Mouse (Mus musculus): ENCODE data around the gene Pkdcc.

Pkdcc gene

GRCm38 (mm10) chr17:83246090-83246489 is 31.0 kb downstream of the Pkdcc start:
- CTCF ChIA-PET: no interaction called here

DNA sequence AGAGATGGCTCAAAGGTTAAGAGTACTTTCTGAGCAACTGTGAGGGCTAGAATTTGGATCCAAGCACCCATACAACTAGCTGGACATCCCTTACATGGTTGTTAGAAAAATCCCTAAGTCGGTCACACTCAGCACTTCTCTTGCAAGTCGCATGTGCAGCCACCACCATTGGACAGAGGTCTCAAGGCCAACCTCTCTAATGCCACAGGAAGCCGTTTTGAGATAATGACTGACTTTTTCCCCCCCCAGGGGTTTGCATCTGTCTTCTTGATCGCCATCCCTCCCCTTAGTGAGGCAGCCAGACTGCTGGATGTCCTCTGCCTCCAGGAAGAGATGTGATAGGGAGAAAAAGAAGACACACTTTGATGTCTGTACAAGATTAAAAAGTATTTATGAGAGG is 32.1 kb downstream of the Pkdcc start:
- CTCF ChIA-PET: no interaction called here

GRCm38 (mm10) chr17:83248467-83248866 is 33.4 kb downstream of the Pkdcc start:
- CTCF ChIA-PET: no interaction called here

DNA sequence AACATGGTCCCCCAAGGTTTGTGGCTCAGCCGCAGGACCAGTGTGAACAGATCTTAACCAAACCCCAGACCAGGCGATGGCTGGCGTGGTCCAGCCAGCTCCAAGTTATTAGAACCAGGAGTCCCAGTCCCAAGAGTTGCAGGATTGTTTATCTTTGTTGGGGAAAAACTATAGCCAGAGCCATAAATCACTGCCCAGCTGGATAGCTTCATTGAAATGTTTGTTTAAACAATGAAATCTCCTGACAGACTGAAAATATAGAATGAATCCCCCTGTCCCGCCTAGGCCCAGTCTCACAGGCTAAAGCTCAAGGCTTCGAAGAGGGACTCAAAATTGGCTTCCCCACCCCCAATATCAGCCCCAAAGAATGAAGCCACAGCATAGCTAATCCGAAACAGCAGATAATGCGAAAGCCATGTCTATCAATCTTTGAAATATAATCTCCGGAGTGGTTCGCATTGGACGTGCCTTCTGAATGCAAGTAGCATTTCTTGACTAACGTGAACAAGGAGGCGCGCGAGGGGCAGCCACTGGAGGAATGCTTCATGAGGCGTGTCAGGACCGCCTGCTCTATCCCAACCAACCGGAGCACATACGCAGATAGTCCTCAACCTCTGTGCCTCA is 35.9 kb downstream of the Pkdcc start:
- CTCF ChIA-PET: no interaction called here

DNA sequence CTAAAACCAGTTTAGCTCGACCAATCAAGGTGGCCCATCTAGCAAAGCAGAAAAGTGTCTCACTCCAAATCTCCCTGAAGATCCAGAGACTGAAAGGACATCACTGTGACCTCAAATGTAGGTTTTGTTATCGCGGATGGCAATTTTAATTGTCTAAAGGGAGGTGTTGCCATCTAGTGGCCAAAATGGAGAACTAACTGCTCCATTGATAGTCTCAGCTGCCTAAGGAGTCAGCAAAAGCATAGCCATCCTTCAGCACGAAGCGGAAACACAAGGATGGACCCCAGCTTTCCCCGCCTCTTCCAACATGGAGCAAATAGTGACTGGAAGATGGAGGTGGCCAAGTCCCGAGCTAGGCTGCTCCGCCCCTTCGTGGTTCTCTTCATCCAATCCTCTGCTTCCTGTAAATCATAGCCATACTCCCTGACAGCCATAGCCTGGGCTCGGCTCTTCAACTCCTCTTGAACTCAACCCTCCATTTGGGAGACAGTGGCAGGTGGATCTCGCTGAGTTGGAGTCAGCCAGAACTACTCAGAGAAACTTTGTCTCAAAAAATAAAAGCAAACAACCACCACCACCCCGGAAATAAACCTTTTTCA is 38.1 kb downstream of the Pkdcc start:
- CTCF ChIA-PET: interaction anchor here (0.6 kb wide), 2 partner anchors 112 to 209 kb away, joined by 3 to 15 read pairs; no protein-coding TSS in a partner anchor

GRCm38 (mm10) chr17:83267202-83268128 is 52.4 kb downstream of the Pkdcc start:
- CTCF ChIA-PET: interaction anchor here (1.0 kb wide), 1 partner anchor 77 kb away, joined by 3 read pairs; no protein-coding TSS in a partner anchor

- CTCF ChIA-PET: no interaction called here
Measured at GRCm38 (mm10) chr17:83271509-83271908, 56.4 kb downstream of the Pkdcc start.

DNA sequence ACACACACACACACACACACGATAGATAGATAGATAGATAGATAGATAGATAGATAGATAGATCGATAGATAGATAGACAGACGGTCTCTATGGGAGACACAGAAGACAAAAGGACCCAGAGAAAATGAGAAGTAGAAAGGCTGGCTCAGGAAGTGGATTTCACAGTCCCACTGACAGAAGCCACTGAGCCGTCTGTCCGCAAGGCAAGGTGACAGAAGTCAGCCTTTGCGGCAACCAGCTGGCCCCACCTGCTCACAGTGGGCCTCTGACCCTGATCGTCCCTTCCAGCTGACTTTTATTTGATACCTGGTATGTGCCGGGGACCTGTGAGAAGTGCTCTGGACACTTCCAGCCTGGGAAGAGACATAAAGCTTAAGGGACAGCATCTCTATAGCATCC is 57.5 kb downstream of the Pkdcc start:
- CTCF ChIA-PET: interaction anchor here (0.7 kb wide), 1 partner anchor 45 kb away, joined by 4 read pairs; no protein-coding TSS in a partner anchor

DNA sequence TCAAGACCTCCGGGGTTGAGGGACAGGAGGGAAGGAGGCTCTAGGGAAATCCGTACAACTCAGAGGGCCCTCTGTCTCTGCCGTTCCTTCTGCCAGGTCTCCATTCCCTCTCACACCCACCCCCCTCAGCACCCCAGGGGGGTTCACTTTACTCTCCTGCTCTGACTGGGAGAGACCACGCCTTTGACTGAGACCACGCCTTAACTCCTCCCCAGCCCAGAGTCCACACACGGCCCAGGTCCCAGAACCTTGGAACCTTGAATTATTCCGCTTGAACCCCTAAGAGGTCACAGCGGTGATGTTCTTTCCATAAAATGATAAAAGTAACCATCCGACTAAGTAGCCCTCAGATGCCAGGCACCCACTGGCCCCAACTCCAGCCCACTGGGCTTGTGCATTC is 58.5 kb downstream of the Pkdcc start:
- CTCF ChIA-PET: no interaction called here

- CTCF ChIA-PET: interaction anchor here (0.6 kb wide), 1 partner anchor 38 kb away, joined by 8 read pairs; no protein-coding TSS in a partner anchor
Measured at GRCm38 (mm10) chr17:83274101-83274500, 59.0 kb downstream of the Pkdcc start.
